Mouse (Mus musculus): Measurements from ENCODE around the gene Asic2. TPM values are rescaled to one million over a fixed set of nuclear protein-coding genes. Genes with fewer than 3 reads are reported as not detected.
A peak's percentile ranks its signal among the peaks of the same experiment; 100 is the strongest.

The Asic2 gene
- 0.35 and 0.50 TPM in 2 replicates for polyA plus RNA-seq (2015; fragmentation: Nextera tagmentation; extraction: Ambion mirVana)

GRCm38 (mm10) chr11:81968401-81968881 is at the start of gene Asic2:
Gene Asic2 (minus strand): TSS chr11:81968457.
- no peak for ATAC-seq (ENCODE audit: insufficient number of reproducible peaks, low FRiP score, low TSS enrichment, low read depth)
- Histone ChIP-seq H3K9me3 (replicated peaks) (no peaks in the 10 kb centered on the region), H3K36me3 (no peaks in the 10 kb centered on the region), H3K4me3 (replicated peaks) (peak within 1 kb of the TSS; percentile 25), H3K27ac (replicated peaks) (no peak within 1 kb of the TSS), H3K4me2 (replicated peaks) (peak within 1 kb of the TSS; percentile 40), H3K4me1 (peaks cover 5% of the 10 kb centered on the region), H3K27me3 (peaks cover 56% of the 10 kb centered on the region), H3K9ac (no peak within 1 kb of the TSS)
- under 1% methylated on average over 29 of the region's 29 CpGs for WGBS

- 79% methylated on average over 3 of the region's 3 CpGs for WGBS
- H3K27me3 ChIP-seq: no peaks in the 10 kb centered on the region
These were observed 48.0 kb upstream of the Asic2 start for GRCm38 (mm10) chr11:82016181-82016780.

GRCm38 (mm10) chr11:82015066-82015465 is 46.8 kb upstream of the Asic2 start:
- no peaks in the 10 kb centered on the region for H3K27me3 ChIP-seq
- ATAC-seq (ENCODE audit: insufficient number of reproducible peaks, low FRiP score, low TSS enrichment, low read depth): no peak
- no peaks in the 10 kb centered on the region for H3K36me3 ChIP-seq
- no peak overlapping the region for H3K27ac ChIP-seq (replicated peaks)
- H3K9ac ChIP-seq: no peak overlapping the region
- 58% methylated on average over 2 of the region's 2 CpGs for WGBS
- no peaks in the 10 kb centered on the region for H3K9me3 ChIP-seq (replicated peaks)
- H3K4me2 ChIP-seq (replicated peaks): no peak overlapping the region
- H3K4me3 ChIP-seq (replicated peaks): no peak overlapping the region
- 0 out of 2 replicates have a peak, but pooled peaks cover 14% of the 10 kb centered on the region for H3K4me1 ChIP-seq

More at GRCm38 (mm10) chr11:82016181-82016780, 48.0 kb upstream of the Asic2 start:
- Histone ChIP-seq H3K4me3 (replicated peaks) (no peak overlapping the region), H3K4me2 (replicated peaks) (no peak overlapping the region), H3K27ac (replicated peaks) (no peak overlapping the region), H3K9me3 (replicated peaks) (no peaks in the 10 kb centered on the region), H3K4me1 (0 out of 2 replicates have a peak, but pooled peaks cover 9% of the 10 kb centered on the region), H3K9ac (no peak overlapping the region), H3K36me3 (no peaks in the 10 kb centered on the region)
- ATAC-seq (ENCODE audit: insufficient number of reproducible peaks, low FRiP score, low TSS enrichment, low read depth): no peak

- H3K4me1 ChIP-seq: 0 out of 2 replicates have a peak, but pooled peaks cover 14% of the 10 kb centered on the region
- H3K27me3 ChIP-seq: no peaks in the 10 kb centered on the region
- WGBS: 68% methylated on average over 1 of the region's 1 CpGs
- ATAC-seq (ENCODE audit: insufficient number of reproducible peaks, low FRiP score, low TSS enrichment, low read depth): no peak
- H3K27ac ChIP-seq (replicated peaks): no peak overlapping the region
- no peak overlapping the region for H3K4me2 ChIP-seq (replicated peaks)
- no peak overlapping the region for H3K4me3 ChIP-seq (replicated peaks)
- no peaks in the 10 kb centered on the region for H3K9me3 ChIP-seq (replicated peaks)
- H3K36me3 ChIP-seq: no peaks in the 10 kb centered on the region
- no peak overlapping the region for H3K9ac ChIP-seq
These were observed 45.5 kb upstream of the Asic2 start for GRCm38 (mm10) chr11:82013756-82014155.

- Histone ChIP-seq H3K4me1 (0 out of 2 replicates have a peak, but pooled peaks cover 14% of the 10 kb centered on the region), H3K9ac (no peak overlapping the region), H3K27me3 (peaks cover 3% of the 10 kb centered on the region; the same call in 1 of the 2 replicates), H3K4me2 (replicated peaks) (no peak overlapping the region), H3K27ac (replicated peaks) (no peak overlapping the region), H3K9me3 (replicated peaks) (no peaks in the 10 kb centered on the region), H3K4me3 (replicated peaks) (no peak overlapping the region), H3K36me3 (no peaks in the 10 kb centered on the region)
- no peak; the same call in none of the 2 replicates for ATAC-seq (ENCODE audit: insufficient number of reproducible peaks, low FRiP score, low TSS enrichment, low read depth)
- WGBS: 43% methylated on average over 8 of the region's 8 CpGs
These were observed 43.3 kb upstream of the Asic2 start for GRCm38 (mm10) chr11:82011411-82012193.

GRCm38 (mm10) chr11:82010115-82010514 is 41.9 kb upstream of the Asic2 start:
- H3K27ac ChIP-seq (replicated peaks): no peak overlapping the region
- H3K4me2 ChIP-seq (replicated peaks): no peak overlapping the region
- H3K9me3 ChIP-seq (replicated peaks): no peaks in the 10 kb centered on the region
- H3K36me3 ChIP-seq: no peaks in the 10 kb centered on the region
- H3K27me3 ChIP-seq: peaks cover 3% of the 10 kb centered on the region; the same call in 1 of the 2 replicates
- no peak overlapping the region for H3K9ac ChIP-seq
- 0 out of 2 replicates have a peak, but pooled peaks cover 14% of the 10 kb centered on the region for H3K4me1 ChIP-seq
- 86% methylated on average over 3 of the region's 3 CpGs for WGBS
- H3K4me3 ChIP-seq (replicated peaks): no peak overlapping the region
- no peak for ATAC-seq (ENCODE audit: insufficient number of reproducible peaks, low FRiP score, low TSS enrichment, low read depth)

- Histone ChIP-seq H3K9me3 (replicated peaks) (no peaks in the 10 kb centered on the region), H3K27ac (replicated peaks) (no peak overlapping the region), H3K36me3 (no peaks in the 10 kb centered on the region), H3K4me1 (0 out of 2 replicates have a peak, but pooled peaks cover 8% of the 10 kb centered on the region), H3K9ac (no peak overlapping the region), H3K4me2 (replicated peaks) (no peak overlapping the region), H3K4me3 (replicated peaks) (no peak overlapping the region), H3K27me3 (peaks cover 3% of the 10 kb centered on the region; the same call in 1 of the 2 replicates)
- no peak for ATAC-seq (ENCODE audit: insufficient number of reproducible peaks, low FRiP score, low TSS enrichment, low read depth)
- WGBS: 33% methylated on average over 12 of the region's 12 CpGs
These were observed 38.7 kb upstream of the Asic2 start for GRCm38 (mm10) chr11:82006796-82007423.

- no peaks in the 10 kb centered on the region for H3K9me3 ChIP-seq (replicated peaks)
These were observed 36.6 kb upstream of the Asic2 start for GRCm38 (mm10) chr11:82004810-82005209.

GRCm38 (mm10) chr11:82000581-82000980 is 32.3 kb upstream of the Asic2 start:
- no peak overlapping the region for H3K27ac ChIP-seq (replicated peaks)

More at GRCm38 (mm10) chr11:82004810-82005209, 36.6 kb upstream of the Asic2 start:
- 70% methylated on average over 2 of the region's 2 CpGs for WGBS
- Histone ChIP-seq H3K4me3 (replicated peaks) (no peak overlapping the region), H3K4me2 (replicated peaks) (no peak overlapping the region), H3K4me1 (no peaks in the 10 kb centered on the region), H3K36me3 (no peaks in the 10 kb centered on the region), H3K9ac (no peak overlapping the region), H3K27me3 (peaks cover 3% of the 10 kb centered on the region; the same call in 1 of the 2 replicates), H3K27ac (replicated peaks) (no peak overlapping the region)
- ATAC-seq (ENCODE audit: insufficient number of reproducible peaks, low FRiP score, low TSS enrichment, low read depth): no peak

GRCm38 (mm10) chr11:81999469-81999868 is 31.2 kb upstream of the Asic2 start:
- H3K36me3 ChIP-seq: no peaks in the 10 kb centered on the region

More at GRCm38 (mm10) chr11:82000581-82000980, 32.3 kb upstream of the Asic2 start:
- H3K9ac ChIP-seq: no peak overlapping the region
- no peak for ATAC-seq (ENCODE audit: insufficient number of reproducible peaks, low FRiP score, low TSS enrichment, low read depth)
- no peaks in the 10 kb centered on the region for H3K9me3 ChIP-seq (replicated peaks)
- H3K27me3 ChIP-seq: peaks cover 12% of the 10 kb centered on the region
- WGBS: 33% methylated on average over 5 of the region's 5 CpGs
- no peak overlapping the region for H3K4me2 ChIP-seq (replicated peaks)
- no peaks in the 10 kb centered on the region for H3K36me3 ChIP-seq
- no peak overlapping the region for H3K4me3 ChIP-seq (replicated peaks)
- H3K4me1 ChIP-seq: no peaks in the 10 kb centered on the region

GRCm38 (mm10) chr11:81998646-81999045 is 30.4 kb upstream of the Asic2 start:
- 76% methylated on average over 3 of the region's 3 CpGs for WGBS
- Histone ChIP-seq H3K9me3 (replicated peaks) (no peaks in the 10 kb centered on the region), H3K27ac (replicated peaks) (no peak overlapping the region), H3K9ac (no peak overlapping the region), H3K4me1 (no peaks in the 10 kb centered on the region), H3K27me3 (peaks cover 12% of the 10 kb centered on the region), H3K4me3 (replicated peaks) (no peak overlapping the region), H3K36me3 (no peaks in the 10 kb centered on the region), H3K4me2 (replicated peaks) (no peak overlapping the region)
- ATAC-seq (ENCODE audit: insufficient number of reproducible peaks, low FRiP score, low TSS enrichment, low read depth): no peak

More at GRCm38 (mm10) chr11:81999469-81999868, 31.2 kb upstream of the Asic2 start:
- no peaks in the 10 kb centered on the region for H3K9me3 ChIP-seq (replicated peaks)
- peaks cover 12% of the 10 kb centered on the region for H3K27me3 ChIP-seq
- no peak overlapping the region for H3K9ac ChIP-seq
- no peak overlapping the region for H3K4me3 ChIP-seq (replicated peaks)
- no peak for ATAC-seq (ENCODE audit: insufficient number of reproducible peaks, low FRiP score, low TSS enrichment, low read depth)
- WGBS: 83% methylated on average over 4 of the region's 4 CpGs
- no peak overlapping the region for H3K27ac ChIP-seq (replicated peaks)
- no peaks in the 10 kb centered on the region for H3K4me1 ChIP-seq
- H3K4me2 ChIP-seq (replicated peaks): no peak overlapping the region
